Mouse (Mus musculus) embryonic facial prominence, embryonic 11.5 days (tissue): ENCODE measurements around the gene Acot11. TPM values are rescaled to one million over a fixed set of nuclear protein-coding genes. Genes with fewer than 3 reads are reported as not detected.
"Not testable (repeated sequence)": the region's sequence is repeated elsewhere in the genome, so short reads cannot be mapped to it uniquely, and the experiment has no call there.

Experiments
- ATAC-seq: fragments of 200-750 bp; cut with Nextera tagmentation; replicated peaks from 2 replicates; pipeline ENCODE4 v1.8.0; 2017; ENCODE audit warnings: low read depth; ENCODE audit not compliant: insufficient number of reproducible peaks, low FRiP score, low TSS enrichment
- DNase-seq: peaks from one replicate; pipeline ENCODE4 v3.0.0-alpha.2; 2015; ENCODE audit warnings: low spot score
- H3K27ac ChIP-seq: fragments of 300-500 bp; sonication (generic); replicated peaks from 2 replicates; pipeline ENCODE4 v1.5.1; 2014; ENCODE audit warnings: mild to moderate bottlenecking, low read depth, low read length, control low read depth
- H3K27me3 ChIP-seq: fragments of 300-500 bp; sonication (generic); 2 replicates; pipeline ENCODE4 v1.6.1; 2014; ENCODE audit warnings: mild to moderate bottlenecking, low read length, moderate library complexity, mixed read lengths; ENCODE audit not compliant: control insufficient read depth, insufficient read depth
- H3K36me3 ChIP-seq: fragments of 300-500 bp; sonication (generic); replicated peaks from 2 replicates; pipeline ENCODE4 v1.6.1; 2014; ENCODE audit warnings: low read depth, mild to moderate bottlenecking, low read length, moderate library complexity, mixed read lengths; ENCODE audit not compliant: control insufficient read depth, insufficient read depth
- H3K4me1 ChIP-seq: fragments of 300-500 bp; sonication (generic); 2 replicates; pipeline ENCODE4 v1.6.1; 2014; ENCODE audit warnings: low read length, mixed read lengths; ENCODE audit not compliant: control insufficient read depth, insufficient read depth
- H3K4me2 ChIP-seq: fragments of 300-500 bp; sonication (generic); 2 replicates; pipeline ENCODE4 v1.6.1; 2014; ENCODE audit warnings: low read depth, mild to moderate bottlenecking, control low read depth, low read length, moderate library complexity
- H3K4me3 ChIP-seq: fragments of 300-500 bp; sonication (generic); 2 replicates; pipeline ENCODE4 v1.5.1; 2014; ENCODE audit warnings: low read depth, low read length, control low read depth
- H3K9ac ChIP-seq: fragments of 300-500 bp; sonication (generic); replicated peaks from 2 replicates; pipeline ENCODE4 v1.6.1; 2014; ENCODE audit warnings: mild to moderate bottlenecking, control low read depth, low read length
- H3K9me3 ChIP-seq: fragments of 300-500 bp; sonication (generic); replicated peaks from 2 replicates; pipeline ENCODE4 v1.6.1; 2016; ENCODE audit warnings: mild to moderate bottlenecking, low read length, inconsistent platforms, mixed read lengths; ENCODE audit not compliant: control insufficient read depth
- WGBS: fragments of 180-500 bp; shearing (Covaris S2); extraction: QIAGEN DNeasy Blood & Tissue Kit; methylation state at CpG from one replicate; pipeline ENCODE4 v1.1.7; 2014; 5-methylcytosine and 5-hydroxymethylcytosine counted together
- polyA plus RNA-seq: library from polyadenylated mRNA; unstranded; fragments of >200 nt; fragmentation: Nextera tagmentation; extraction: Ambion mirVana; gene quantifications from 2 replicates; pipeline ENCODE4 v1.2.1, GENCODE M21; 2014

Gene Acot11
- polyA plus RNA-seq, 1 experiment from 2014 or later: 1.1 TPM

DNA sequence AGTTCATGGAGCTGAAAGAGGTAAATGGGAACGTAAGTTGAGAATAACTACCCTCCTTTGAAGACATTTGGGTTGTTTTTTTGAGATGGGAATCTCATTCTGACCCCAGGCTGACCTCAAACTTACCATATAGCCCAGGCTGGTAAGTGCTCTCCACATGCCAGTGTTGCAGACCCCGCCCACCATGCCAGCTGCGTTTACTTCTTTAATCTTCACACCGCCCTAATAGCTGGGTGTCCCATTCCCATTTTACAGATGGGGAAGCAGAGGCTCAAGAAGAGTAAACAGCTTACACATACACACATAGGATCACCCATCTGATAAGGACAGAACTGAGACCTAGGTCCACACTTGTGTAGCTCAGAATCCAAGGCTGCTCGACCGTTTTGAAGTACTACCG is 20.0 kb downstream of the Acot11 start:
- Histone ChIP-seq H3K4me2 (no peak overlapping the region), H3K9ac (no peak overlapping the region), H3K4me3 (no peak overlapping the region), H3K36me3 (no peaks in the 10 kb centered on the region), H3K9me3 (no peaks in the 10 kb centered on the region), H3K27me3 (no peaks in the 10 kb centered on the region), H3K27ac (no peak overlapping the region), H3K4me1 (peaks cover 6% of the 10 kb centered on the region)
- 93% methylated on average over 7 of the region's 7 CpGs for WGBS
- ATAC-seq (no peak), DNase-seq (no peak)

GRCm38 (mm10) chr4:106783137-106783536 is 21.7 kb downstream of the Acot11 start:
- H3K4me2 ChIP-seq: no peak overlapping the region
- H3K36me3 ChIP-seq: no peaks in the 10 kb centered on the region
- H3K27ac ChIP-seq: 0 out of 2 replicates have a peak overlapping the region, but pooled peaks have one; percentile 29
- WGBS: 64% methylated on average over 10 of the region's 10 CpGs
- H3K27me3 ChIP-seq: no peaks in the 10 kb centered on the region
- no peak for DNase-seq
- H3K4me3 ChIP-seq: no peak overlapping the region
- no peak overlapping the region for H3K9ac ChIP-seq
- no peak for ATAC-seq
- peaks cover 6% of the 10 kb centered on the region for H3K4me1 ChIP-seq
- H3K9me3 ChIP-seq: no peaks in the 10 kb centered on the region

DNA sequence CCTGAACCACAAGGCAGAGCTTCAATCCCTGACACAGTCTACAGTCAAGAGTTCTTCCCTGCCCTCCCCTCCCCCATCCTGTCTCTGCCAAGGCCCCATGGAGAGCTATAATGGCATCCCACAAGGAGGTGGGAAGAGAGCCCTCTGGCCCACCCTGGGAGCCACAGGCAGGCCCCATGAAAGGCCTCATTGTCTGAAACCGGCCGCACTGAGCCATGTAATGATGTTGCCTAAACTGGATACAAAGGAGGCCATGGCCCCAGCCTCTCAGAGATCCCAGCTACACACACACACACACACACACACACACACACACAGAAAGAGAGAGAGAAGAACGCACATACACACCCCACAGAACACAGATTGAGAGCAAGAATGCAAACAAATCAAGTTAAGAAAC is 24.8 kb downstream of the Acot11 start:
- Histone ChIP-seq H3K36me3 (no peaks in the 10 kb centered on the region), H3K4me1 (no peaks in the 10 kb centered on the region), H3K9me3 (no peaks in the 10 kb centered on the region), H3K4me2 (no peak overlapping the region), H3K27ac (no peak overlapping the region), H3K4me3 (no peak overlapping the region), H3K27me3 (no peaks in the 10 kb centered on the region), H3K9ac (no peak overlapping the region)
- 19% methylated on average over 3 of the region's 3 CpGs for WGBS
- ATAC-seq: peak; percentile 64
- peak; percentile 58 for DNase-seq

DNA sequence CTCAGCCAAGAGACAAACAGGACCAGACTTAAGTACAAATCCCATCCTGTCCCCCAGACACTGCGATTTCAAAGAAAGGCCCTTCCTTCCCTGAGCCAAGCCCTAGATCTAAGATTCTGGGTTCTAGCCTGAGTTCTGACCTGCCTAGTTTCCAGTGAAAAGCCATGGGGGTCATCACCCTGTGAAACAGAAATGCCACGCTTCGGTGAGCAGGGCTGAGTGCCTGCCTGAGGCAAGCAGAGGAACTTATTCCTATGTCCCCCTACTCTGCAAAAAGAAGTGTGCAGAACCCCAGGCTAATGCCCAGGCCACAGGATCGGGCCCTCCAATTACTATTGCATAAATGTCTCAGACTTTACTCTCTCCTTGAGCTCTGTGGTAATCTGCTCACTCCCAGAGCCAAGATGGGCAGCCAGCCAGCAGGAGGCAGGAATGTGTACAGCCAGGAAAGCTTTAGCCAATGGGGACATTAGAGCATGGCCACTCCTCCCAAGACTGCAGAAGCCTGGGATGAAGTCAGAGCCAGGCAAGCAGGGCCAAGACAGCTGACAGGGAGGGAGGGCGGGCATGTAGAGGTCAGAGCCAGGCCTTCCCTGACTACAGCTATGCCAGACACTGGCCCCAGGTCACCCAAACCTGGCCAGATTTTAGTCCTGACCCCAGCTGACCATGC is 26.5 kb downstream of the Acot11 start:
- Histone ChIP-seq H3K27ac (no peak overlapping the region), H3K27me3 (no peaks in the 10 kb centered on the region), H3K4me1 (no peaks in the 10 kb centered on the region), H3K4me2 (no peak overlapping the region), H3K9me3 (no peaks in the 10 kb centered on the region), H3K36me3 (no peaks in the 10 kb centered on the region), H3K4me3 (no peak overlapping the region), H3K9ac (no peak overlapping the region)
- DNase-seq (peak; percentile 75), ATAC-seq (peak; percentile 41)
- 41% methylated on average over 5 of the region's 5 CpGs for WGBS

- ATAC-seq (no peak), DNase-seq (peak; percentile 81)
- Histone ChIP-seq H3K9ac (no peak overlapping the region), H3K27ac (no peak overlapping the region), H3K36me3 (no peaks in the 10 kb centered on the region), H3K4me1 (no peaks in the 10 kb centered on the region), H3K4me3 (no peak overlapping the region), H3K9me3 (no peaks in the 10 kb centered on the region), H3K27me3 (no peaks in the 10 kb centered on the region), H3K4me2 (no peak overlapping the region)
- 31% methylated on average over 3 of the region's 3 CpGs for WGBS
These were observed 27.8 kb downstream of the Acot11 start for GRCm38 (mm10) chr4:106776998-106777397.

DNA sequence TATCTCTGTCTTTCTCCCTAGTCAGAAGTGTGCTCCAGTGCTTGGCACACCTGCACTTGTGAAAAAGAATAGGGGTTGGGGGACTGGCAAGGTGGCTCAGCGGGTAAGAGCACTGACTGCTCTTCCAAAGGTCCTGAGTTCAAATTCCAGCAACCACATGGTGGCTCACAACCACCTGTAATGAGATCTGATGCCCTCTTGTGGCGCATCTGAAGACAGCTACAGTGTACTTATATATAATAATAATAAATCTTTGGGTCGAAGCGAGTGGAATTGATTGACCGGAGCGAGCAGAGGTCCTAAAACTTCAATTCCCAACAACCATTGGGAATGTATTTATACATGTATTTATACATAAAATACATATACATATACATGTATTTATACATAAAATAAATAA is 29.0 kb downstream of the Acot11 start:
- not testable (repeated sequence) for H3K4me1 ChIP-seq, H3K9ac ChIP-seq, DNase-seq, H3K9me3 ChIP-seq, H3K4me2 ChIP-seq, H3K27ac ChIP-seq, ATAC-seq, H3K27me3 ChIP-seq, H3K4me3 ChIP-seq, H3K36me3 ChIP-seq
- WGBS: 86% methylated on average over 6 of the region's 6 CpGs

DNA sequence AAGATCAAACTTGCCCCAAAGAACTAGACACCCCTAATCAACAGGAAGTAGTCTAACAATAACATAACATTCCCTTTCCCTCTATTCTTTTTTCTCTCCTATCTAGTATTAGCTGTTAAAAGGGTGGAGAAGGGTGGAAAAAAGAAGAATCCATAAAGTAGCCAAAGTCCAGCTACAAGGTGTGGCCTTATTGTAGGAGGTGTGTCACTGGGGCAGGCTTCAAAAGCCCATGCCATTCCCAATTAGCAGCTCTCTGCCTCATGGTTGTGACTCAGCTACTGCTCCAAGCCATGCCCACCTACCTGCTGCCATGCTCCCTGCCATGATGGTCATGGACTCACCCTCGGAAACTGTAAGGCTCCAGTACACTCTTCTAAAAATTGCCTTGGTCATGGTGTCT is 32.2 kb downstream of the Acot11 start:
- no peak for DNase-seq
- H3K4me2 ChIP-seq: no peak overlapping the region
- 83% methylated on average over 1 of the region's 1 CpGs for WGBS
- H3K9ac ChIP-seq: no peak overlapping the region
- ATAC-seq: no peak
- no peak overlapping the region for H3K27ac ChIP-seq
- H3K27me3 ChIP-seq: no peaks in the 10 kb centered on the region
- no peak overlapping the region for H3K4me3 ChIP-seq
- no peaks in the 10 kb centered on the region for H3K4me1 ChIP-seq
- H3K36me3 ChIP-seq: no peaks in the 10 kb centered on the region
- H3K9me3 ChIP-seq: no peaks in the 10 kb centered on the region

DNA sequence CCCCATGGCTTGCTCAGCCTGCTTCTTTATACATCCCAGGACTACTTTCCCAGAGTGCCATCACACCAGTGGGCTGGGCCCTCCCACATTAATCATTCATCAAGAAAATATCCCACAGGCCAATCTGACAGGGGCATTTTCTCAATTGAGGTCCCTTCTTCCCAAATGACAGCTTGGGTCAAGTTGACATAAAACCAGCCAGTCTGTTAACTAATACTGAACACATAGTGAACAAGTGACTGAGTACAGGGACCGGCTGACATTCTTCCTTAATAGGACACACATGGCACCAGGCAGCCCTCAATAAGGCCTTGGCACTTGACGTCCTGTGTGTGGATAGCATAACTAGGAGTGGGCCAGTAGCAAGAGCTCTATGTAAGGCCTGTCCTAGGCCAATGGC is 35.5 kb downstream of the Acot11 start:
- no peaks in the 10 kb centered on the region for H3K9me3 ChIP-seq
- H3K9ac ChIP-seq: no peak overlapping the region
- H3K4me2 ChIP-seq: no peak overlapping the region
- DNase-seq (no peak), ATAC-seq (no peak)
- no peak overlapping the region for H3K4me3 ChIP-seq
- no peaks in the 10 kb centered on the region for H3K27me3 ChIP-seq
- H3K36me3 ChIP-seq: no peaks in the 10 kb centered on the region
- no peaks in the 10 kb centered on the region for H3K4me1 ChIP-seq
- no peak overlapping the region for H3K27ac ChIP-seq
- 38% methylated on average over 2 of the region's 2 CpGs for WGBS
